Mouse (Mus musculus) liver, adult (tissue): ENCODE results near the gene Vmn2r47.
"Not testable (repeated sequence)": the region's sequence is repeated elsewhere in the genome, so short reads cannot be mapped to it uniquely, and the experiment has no call there.

Source experiments
- GATA4 ChIP-seq: IDR thresholded peaks from 2 replicates; pipeline ENCODE4 v1.6.1; 2014; ENCODE audit warnings: mild to moderate bottlenecking, low read length; ENCODE audit not compliant: insufficient replicate concordance

Vmn2r47 gene

GRCm38 (mm10) chr7:9841225-9841624, at the start of gene Vmn2r47:
Vmn2r47 (minus strand) TSS chr7:9841325.
- TF ChIP-seq GATA4, result not testable (repeated sequence)

- TF ChIP-seq GATA4, result not testable (repeated sequence)
These were observed 70.7 kb downstream of the Vmn2r47 start, which contains the start of gene Vmn2r46 for GRCm38 (mm10) chr7:9770471-9770870. Vmn2r46 (minus strand) TSS chr7:9770571.
